In genomic region chr4:54332261-54332660, GRCm38 (mm10) we compare ENCODE assay signal across 12 mouse cellular contexts.
DNase-seq lines count a peak whose midpoint lies in the region; ATAC-seq and TF ChIP-seq lines count a peak whose summit lies in the region.
"Had no signal": no experiment of that assay in that cellular context is flagged by ENCODE, and none has a peak within 500 bp of the region (broad histone marks: within the 10 kb centered on the region; RNA-seq: fewer than 3 reads in every experiment).

No protein-coding gene starts in this region.

- no peak overlapping the region for H3K4me3 ChIP-seq in lung, embryonic 14.5 days (ENCODE audit: low read depth, low read length)
- no peak overlapping the region for H3K4me3 ChIP-seq in embryonic facial prominence, embryonic 15.5 days (replicated peaks)
- H3K4me3 ChIP-seq in forebrain, postnatal 0 days (ENCODE audit: low read depth, low read length): no peak overlapping the region
- H3K4me3 ChIP-seq in midbrain, embryonic 15.5 days: no peak overlapping the region
- no peak overlapping the region for H3K4me3 ChIP-seq in heart, adult 2 months

- no peaks in the 10 kb centered on the region; the same call in 1 of the 2 replicates for H3K4me1 ChIP-seq in lung, embryonic 14.5 days (ENCODE audit: insufficient read depth)
- H3K4me1 ChIP-seq in embryonic facial prominence, embryonic 15.5 days: peaks cover 25% of the 10 kb centered on the region
- H3K4me1 ChIP-seq in forebrain, postnatal 0 days (ENCODE audit: insufficient read depth): peaks cover 12% of the 10 kb centered on the region; the same call in 1 of the 2 replicates
- H3K4me1 ChIP-seq in midbrain, embryonic 15.5 days: peaks cover 33% of the 10 kb centered on the region
- H3K4me1 ChIP-seq in heart, adult 2 months (ENCODE audit: control insufficient read depth, insufficient read depth, low read length): peaks cover 1% of the 10 kb centered on the region; the same call in 1 of the 2 replicates

- 55% methylated on average over 7 of the region's 7 CpGs for WGBS in lung, embryonic 14.5 days
- WGBS in embryonic facial prominence, embryonic 15.5 days: 63% methylated on average over 7 of the region's 7 CpGs
- 40% methylated on average over 7 of the region's 7 CpGs for WGBS in forebrain, postnatal 0 days
- WGBS in midbrain, embryonic 15.5 days: 69% methylated on average over 7 of the region's 7 CpGs
- 91% methylated on average over 7 of the region's 7 CpGs for WGBS in heart, adult 2 months

- H3K79me2 ChIP-seq in heart, adult 2 months (replicated peaks; ENCODE audit: control insufficient read depth, insufficient read depth, low read length): no peaks in the 10 kb centered on the region

- intact Hi-C loops in heart, adult 2 months (cut with DNase I): no loop called here

- no peak overlapping the region for H3K27ac ChIP-seq in lung, embryonic 14.5 days (ENCODE audit: low read depth)
- peak overlapping the region; percentile 71; the same call in 1 of the 2 replicates for H3K27ac ChIP-seq in embryonic facial prominence, embryonic 15.5 days (replicated peaks)
- H3K27ac ChIP-seq in forebrain, postnatal 0 days (ENCODE audit: low read depth, low read length): peak overlapping the region; percentile 77
- H3K27ac ChIP-seq in midbrain, embryonic 15.5 days: peak overlapping the region; percentile 51
- H3K27ac ChIP-seq in heart, adult 2 months: no peak overlapping the region
- H3K27ac ChIP-seq: liver, embryonic 14.5 days had no signal

- no peaks in the 10 kb centered on the region for H3K36me3 ChIP-seq in lung, embryonic 14.5 days (ENCODE audit: insufficient read depth)
- H3K36me3 ChIP-seq in embryonic facial prominence, embryonic 15.5 days: no peaks in the 10 kb centered on the region
- no peaks in the 10 kb centered on the region for H3K36me3 ChIP-seq in forebrain, postnatal 0 days (ENCODE audit: insufficient read depth)
- no peaks in the 10 kb centered on the region for H3K36me3 ChIP-seq in midbrain, embryonic 15.5 days (replicated peaks)
- H3K36me3 ChIP-seq in heart, adult 2 months (ENCODE audit: control insufficient read depth, insufficient read depth, low read length): no peaks in the 10 kb centered on the region

- no peak overlapping the region for H3K9ac ChIP-seq in lung, embryonic 14.5 days
- no peak overlapping the region for H3K9ac ChIP-seq in embryonic facial prominence, embryonic 15.5 days
- H3K9ac ChIP-seq in forebrain, postnatal 0 days: peak overlapping the region; percentile 15; the same call in 1 of the 2 replicates
- no peak overlapping the region for H3K9ac ChIP-seq in midbrain, embryonic 15.5 days
- H3K9ac ChIP-seq in heart, adult 2 months (ENCODE audit: low read depth, low read length): no peak overlapping the region
- H3K9ac ChIP-seq: liver, embryonic 14.5 days had no signal

- no peak for TF ChIP-seq CTCF in lung, embryonic 14.5 days (IDR thresholded peaks at IDR 0.05; ENCODE audit: low read depth)
- no peak for TF ChIP-seq CTCF in forebrain, postnatal 0 days (IDR thresholded peaks at IDR 0.05; ENCODE audit: low read depth)
- no peak for TF ChIP-seq CTCF in heart, adult 2 months (IDR thresholded peaks at IDR 0.05)

- no peaks in the 10 kb centered on the region for H3K27me3 ChIP-seq in lung, embryonic 14.5 days (ENCODE audit: insufficient read depth, low read length)
- no peaks in the 10 kb centered on the region for H3K27me3 ChIP-seq in embryonic facial prominence, embryonic 15.5 days
- H3K27me3 ChIP-seq in forebrain, postnatal 0 days (ENCODE audit: insufficient read depth, low read length): no peaks in the 10 kb centered on the region
- H3K27me3 ChIP-seq in midbrain, embryonic 15.5 days (replicated peaks): no peaks in the 10 kb centered on the region
- H3K27me3 ChIP-seq in heart, adult 2 months (ENCODE audit: control insufficient read depth, insufficient read depth, low read length): no peaks in the 10 kb centered on the region

- TF ChIP-seq POLR2A in heart, adult 2 months (IDR thresholded peaks at IDR 0.05; ENCODE audit: insufficient read depth, low read depth, low read length): no peak

- H3K9me3 ChIP-seq in lung, embryonic 14.5 days (ENCODE audit: low read depth, low read length): no peaks in the 10 kb centered on the region
- no peaks in the 10 kb centered on the region for H3K9me3 ChIP-seq in embryonic facial prominence, embryonic 15.5 days (replicated peaks)
- H3K9me3 ChIP-seq in forebrain, postnatal 0 days (ENCODE audit: low read length): no peaks in the 10 kb centered on the region
- H3K9me3 ChIP-seq in midbrain, embryonic 15.5 days: no peaks in the 10 kb centered on the region

- TF ChIP-seq EP300 in heart, adult 2 months (IDR thresholded peaks at IDR 0.05; ENCODE audit: insufficient read depth, low read depth, low read length): no peak

- ATAC-seq in lung, embryonic 14.5 days (ENCODE audit: insufficient read depth): peak; percentile 24; the same call in 1 of the 2 replicates
- no peak for ATAC-seq in embryonic facial prominence, embryonic 15.5 days (ENCODE audit: insufficient number of reproducible peaks, low FRiP score, low TSS enrichment, low read depth)
- ATAC-seq in forebrain, postnatal 0 days: no peak
- ATAC-seq in midbrain, embryonic 15.5 days (replicated peaks): no peak
- ATAC-seq: intestine, postnatal 0 days had no signal

- DNase-seq in lung, embryonic 14.5 days: no peak
- no peak for DNase-seq in lung, adult 18-20 months
- DNase-seq in forebrain, postnatal 0 days: no peak
- DNase-seq in kidney, postnatal 14 days: no peak
- DNase-seq in gastrocnemius, postnatal 4 days (ENCODE audit: low spot score in 2 of 2): no peak
- no peak for DNase-seq in heart, adult 2 months
- DNase-seq: lung, postnatal 36 days; thymus, adult 18-20 months had no signal

- no peak overlapping the region for H3K4me2 ChIP-seq in lung, embryonic 14.5 days
- H3K4me2 ChIP-seq in embryonic facial prominence, embryonic 15.5 days (replicated peaks): peak overlapping the region; percentile 30; the same call in 1 of the 2 replicates
- peak overlapping the region; percentile 11; the same call in 1 of the 2 replicates for H3K4me2 ChIP-seq in forebrain, postnatal 0 days (ENCODE audit: low read depth)
- no peak overlapping the region for H3K4me2 ChIP-seq in midbrain, embryonic 15.5 days

Comparison
In these comparisons a context has a peak if more than half of its experiments do, and no peak if none do; other contexts are left out.
1. H3K27ac ChIP-seq: peak in embryonic facial prominence, embryonic 15.5 days (single experiment), forebrain, postnatal 0 days (single experiment) and midbrain, embryonic 15.5 days (single experiment); none in lung, embryonic 14.5 days (single experiment) and heart, adult 2 months (single experiment).
2. H3K4me2 ChIP-seq: peak in embryonic facial prominence, embryonic 15.5 days (single experiment) and forebrain, postnatal 0 days (single experiment); none in lung, embryonic 14.5 days (single experiment) and midbrain, embryonic 15.5 days (single experiment).